Mouse (Mus musculus): ENCODE data around the gene Actl6a. TPM values are rescaled to one million over a fixed set of nuclear protein-coding genes. Genes with fewer than 3 reads are reported as not detected.

Actl6a gene
- polyA plus RNA-seq, 1 experiment from 2014 or later: 126 TPM

DNA sequence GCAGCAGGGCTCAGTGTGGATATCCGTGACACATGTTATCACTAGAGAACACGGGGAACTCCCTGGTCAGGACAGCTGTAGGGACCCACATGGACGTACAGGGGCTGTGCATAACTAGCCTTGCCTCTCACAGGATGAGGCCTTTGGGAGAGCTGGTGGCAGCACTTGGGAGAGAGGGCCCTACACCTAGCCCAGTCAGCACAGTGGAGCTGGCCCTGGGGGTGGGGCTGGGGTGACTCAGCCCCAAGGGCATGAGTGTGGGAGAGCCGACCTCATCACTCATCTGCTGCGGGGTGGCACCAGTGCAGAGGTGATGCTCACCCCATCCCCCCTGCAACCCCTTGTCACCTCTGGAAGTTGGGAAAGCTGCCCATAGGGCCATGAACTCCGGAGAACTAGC, 29.7 kb upstream of the Actl6a start:
- WGBS: 94% methylated on average over 6 of the region's 6 CpGs

DNA sequence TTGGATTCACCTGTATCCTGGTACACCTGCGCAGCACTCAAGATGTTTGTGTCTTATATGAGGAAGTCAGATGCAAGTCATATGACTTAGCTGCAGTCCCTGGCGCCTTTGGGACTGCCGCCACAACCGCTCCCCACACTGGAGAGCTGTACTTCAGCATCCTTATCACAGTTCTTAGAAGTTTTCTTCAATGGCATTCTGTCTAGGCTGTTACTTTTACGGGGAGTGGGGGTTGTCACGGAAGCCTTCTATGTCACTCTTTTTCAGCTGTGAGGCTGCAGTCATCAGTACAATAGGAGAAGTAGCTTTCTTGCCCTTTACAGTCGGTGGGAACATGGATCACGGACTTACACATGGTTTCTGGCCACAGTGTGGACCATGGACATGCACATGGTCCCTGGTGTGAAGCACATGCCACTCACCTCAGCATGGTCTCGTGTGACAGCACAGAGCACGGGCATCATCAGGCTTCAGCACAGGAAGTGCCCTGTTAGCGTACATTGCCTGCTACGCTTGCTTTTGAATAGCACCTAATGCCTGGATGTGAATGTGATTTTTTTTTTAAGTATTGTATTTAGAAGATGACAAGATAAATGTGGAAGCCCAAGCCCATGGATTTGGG, 23.1 kb upstream of the Actl6a start:
- no peak overlapping the region for H3K9ac ChIP-seq (replicated peaks)
- no peaks in the 10 kb centered on the region for H3K9me3 ChIP-seq
- no peak overlapping the region for H3K4me3 ChIP-seq
- no peak for ATAC-seq (replicated peaks)
- no peaks in the 10 kb centered on the region for H3K4me1 ChIP-seq
- WGBS: 86% methylated on average over 11 of the region's 12 CpGs
- no peaks in the 10 kb centered on the region for H3K27me3 ChIP-seq
- H3K4me2 ChIP-seq (replicated peaks): no peak overlapping the region
- no peaks in the 10 kb centered on the region for H3K36me3 ChIP-seq
- no peak overlapping the region for H3K27ac ChIP-seq (replicated peaks)

More for the DNA sequence above, 29.7 kb upstream of the Actl6a start:
- Histone ChIP-seq H3K9me3 (no peaks in the 10 kb centered on the region), H3K4me1 (no peaks in the 10 kb centered on the region), H3K4me2 (replicated peaks) (no peak overlapping the region), H3K36me3 (no peaks in the 10 kb centered on the region), H3K9ac (replicated peaks) (no peak overlapping the region), H3K27me3 (no peaks in the 10 kb centered on the region), H3K4me3 (no peak overlapping the region), H3K27ac (replicated peaks) (no peak overlapping the region)
- ATAC-seq (replicated peaks): no peak

DNA sequence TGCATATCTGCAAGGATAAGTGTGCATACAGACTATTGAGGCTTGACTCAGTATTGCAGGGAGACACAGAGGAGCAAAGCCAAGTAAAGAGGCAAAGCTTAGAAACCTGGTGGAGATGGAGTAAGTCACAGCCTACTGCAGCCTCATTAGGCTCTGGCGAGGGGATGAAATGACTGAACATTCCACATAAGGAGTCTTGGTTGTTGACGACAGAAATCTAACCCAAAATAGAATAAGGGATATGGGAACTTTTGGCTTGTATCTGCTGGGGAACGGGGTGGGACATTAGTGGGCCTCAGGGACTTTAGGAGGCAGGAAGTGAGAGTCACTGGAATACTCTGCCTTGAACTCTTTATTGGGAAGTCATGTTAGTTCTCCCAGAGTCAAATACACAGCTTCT, 21.5 kb upstream of the Actl6a start:
- no peaks in the 10 kb centered on the region for H3K4me1 ChIP-seq
- no peak overlapping the region for H3K9ac ChIP-seq (replicated peaks)
- WGBS: 81% methylated on average over 3 of the region's 3 CpGs
- no peak for ATAC-seq (replicated peaks)
- no peaks in the 10 kb centered on the region for H3K9me3 ChIP-seq
- no peak overlapping the region for H3K4me2 ChIP-seq (replicated peaks)
- no peak overlapping the region for H3K27ac ChIP-seq (replicated peaks)
- H3K27me3 ChIP-seq: no peaks in the 10 kb centered on the region
- H3K4me3 ChIP-seq: no peak overlapping the region
- no peaks in the 10 kb centered on the region for H3K36me3 ChIP-seq

DNA sequence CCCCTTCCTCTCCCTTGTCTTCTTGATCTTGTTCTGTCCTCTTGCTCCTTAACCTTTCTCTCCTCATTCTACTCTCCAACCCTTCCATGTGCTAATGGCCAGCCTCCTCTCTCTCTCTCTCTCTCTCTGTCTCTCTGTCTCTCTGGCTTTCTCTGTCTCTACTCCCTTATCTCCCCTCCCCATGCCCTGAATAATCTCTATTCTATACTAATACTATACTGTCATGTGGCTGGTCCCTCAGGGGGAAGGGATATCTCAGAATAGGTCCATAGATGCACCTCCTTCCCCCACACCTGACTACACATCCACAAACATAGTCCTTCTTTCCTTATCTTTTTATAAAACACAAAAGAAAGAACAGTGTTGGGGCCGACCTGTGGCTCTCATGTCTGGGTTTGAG, 19.6 kb upstream of the Actl6a start:
- no peak overlapping the region for H3K27ac ChIP-seq (replicated peaks)
- H3K27me3 ChIP-seq: no peaks in the 10 kb centered on the region
- no peaks in the 10 kb centered on the region for H3K4me1 ChIP-seq
- H3K9me3 ChIP-seq: no peaks in the 10 kb centered on the region
- no peak overlapping the region for H3K4me2 ChIP-seq (replicated peaks)
- no peak overlapping the region for H3K4me3 ChIP-seq
- H3K9ac ChIP-seq (replicated peaks): no peak overlapping the region
- H3K36me3 ChIP-seq: no peaks in the 10 kb centered on the region
- no peak for ATAC-seq (replicated peaks)
- 71% methylated on average over 1 of the region's 1 CpGs for WGBS

DNA sequence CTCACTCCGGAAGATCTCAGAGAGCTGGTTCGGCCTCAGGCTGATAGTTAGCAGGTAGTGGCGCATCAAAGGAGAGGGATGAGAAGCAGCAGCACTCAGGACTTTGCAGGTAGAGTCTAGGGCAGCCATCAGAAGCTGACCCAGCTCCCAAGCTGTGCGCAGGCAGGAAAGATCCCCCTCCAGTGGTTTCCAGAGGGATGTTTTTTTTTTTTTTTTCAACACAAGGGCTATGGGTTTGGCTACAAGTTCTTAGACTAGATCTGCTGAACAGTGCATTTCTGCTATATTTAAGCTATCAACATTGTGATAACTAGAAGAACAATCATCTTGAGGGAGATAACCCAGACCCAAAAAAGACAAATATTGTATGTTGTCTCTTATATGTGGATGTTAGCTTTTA, 18.9 kb upstream of the Actl6a start:
- ATAC-seq (replicated peaks): no peak
- WGBS: 74% methylated on average over 4 of the region's 4 CpGs

DNA sequence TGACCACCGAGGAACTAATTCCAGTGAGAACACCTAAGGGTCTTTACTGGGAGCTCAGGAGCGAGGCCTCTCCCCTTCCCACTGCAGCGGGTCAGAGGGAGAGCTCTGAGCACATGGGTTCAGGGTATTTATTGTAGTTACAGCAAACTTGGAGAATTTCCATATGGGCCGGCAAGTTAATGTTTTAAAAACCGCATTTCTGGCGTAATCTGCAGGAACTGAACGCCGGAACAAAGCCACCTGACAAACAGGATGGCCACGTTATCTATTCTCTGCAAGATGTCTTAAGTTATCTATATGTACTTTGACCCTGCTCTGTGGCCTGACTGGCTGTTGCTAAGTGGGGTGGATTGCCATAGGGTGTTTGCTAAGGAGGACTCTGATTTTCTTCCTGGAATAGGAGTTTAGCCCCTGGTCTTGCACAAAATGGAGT, 16.5 kb upstream of the Actl6a start:
- Histone ChIP-seq H3K36me3 (no peaks in the 10 kb centered on the region), H3K9me3 (no peaks in the 10 kb centered on the region), H3K27ac (replicated peaks) (no peak overlapping the region), H3K9ac (replicated peaks) (no peak overlapping the region), H3K4me2 (replicated peaks) (no peak overlapping the region), H3K4me3 (no peak overlapping the region), H3K4me1 (no peaks in the 10 kb centered on the region), H3K27me3 (no peaks in the 10 kb centered on the region)
- 87% methylated on average over 9 of the region's 9 CpGs for WGBS
- ATAC-seq (replicated peaks): no peak

More for the DNA sequence above, 18.9 kb upstream of the Actl6a start:
- Histone ChIP-seq H3K9ac (replicated peaks) (no peak overlapping the region), H3K4me3 (no peak overlapping the region), H3K27ac (replicated peaks) (no peak overlapping the region), H3K9me3 (no peaks in the 10 kb centered on the region), H3K27me3 (no peaks in the 10 kb centered on the region), H3K4me1 (no peaks in the 10 kb centered on the region), H3K4me2 (replicated peaks) (no peak overlapping the region), H3K36me3 (no peaks in the 10 kb centered on the region)

DNA sequence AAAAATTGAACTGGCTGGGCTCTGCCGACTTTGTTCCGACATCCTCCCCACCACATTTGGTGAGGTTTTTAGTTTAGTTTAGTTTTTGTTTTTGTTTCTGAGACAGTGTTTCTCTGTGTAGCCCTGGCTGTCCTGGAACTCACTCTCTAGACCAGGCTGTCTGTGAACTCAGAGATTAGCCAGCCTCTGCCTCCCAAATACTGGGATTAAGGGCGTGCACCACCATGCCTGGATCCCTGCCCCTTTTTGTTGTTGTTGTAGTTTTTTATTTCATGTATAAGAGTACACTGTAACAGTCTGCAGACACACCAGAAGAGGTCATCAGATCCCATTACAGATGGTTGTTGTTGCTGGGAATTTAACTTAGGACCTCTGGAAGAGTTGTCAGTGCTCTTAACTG, 16.1 kb upstream of the Actl6a start:
- no peak overlapping the region for H3K4me3 ChIP-seq
- no peaks in the 10 kb centered on the region for H3K9me3 ChIP-seq
- WGBS: 91% methylated on average over 3 of the region's 3 CpGs
- H3K27ac ChIP-seq (replicated peaks): no peak overlapping the region
- no peak overlapping the region for H3K4me2 ChIP-seq (replicated peaks)
- H3K36me3 ChIP-seq: no peaks in the 10 kb centered on the region
- ATAC-seq (replicated peaks): no peak
- H3K9ac ChIP-seq (replicated peaks): no peak overlapping the region
- H3K4me1 ChIP-seq: no peaks in the 10 kb centered on the region
- no peaks in the 10 kb centered on the region for H3K27me3 ChIP-seq

DNA sequence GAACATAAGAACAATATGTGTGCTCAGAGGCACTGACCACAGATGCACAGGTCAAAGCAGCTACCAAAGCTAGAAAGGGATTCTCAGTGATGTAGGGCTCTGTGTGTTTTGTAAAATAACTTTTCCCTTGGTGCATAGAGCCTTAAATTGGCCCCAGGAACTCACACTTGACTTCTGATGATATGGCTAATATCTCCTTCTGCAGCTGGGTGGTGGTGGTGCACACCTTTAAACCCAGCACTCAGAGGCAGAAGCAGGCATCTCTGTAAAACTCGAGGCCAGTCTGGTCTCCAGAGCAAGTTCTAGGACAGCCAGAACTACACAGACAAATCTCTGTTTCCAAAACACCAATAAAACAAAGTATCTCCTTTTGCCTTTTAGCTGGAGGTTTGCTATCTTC, 15.2 kb upstream of the Actl6a start:
- Histone ChIP-seq H3K4me3 (no peak overlapping the region), H3K4me2 (replicated peaks) (no peak overlapping the region), H3K36me3 (no peaks in the 10 kb centered on the region), H3K9ac (replicated peaks) (no peak overlapping the region), H3K27ac (replicated peaks) (no peak overlapping the region), H3K4me1 (no peaks in the 10 kb centered on the region), H3K27me3 (no peaks in the 10 kb centered on the region), H3K9me3 (no peaks in the 10 kb centered on the region)
- ATAC-seq (replicated peaks): no peak
- 59% methylated on average over 1 of the region's 1 CpGs for WGBS

DNA sequence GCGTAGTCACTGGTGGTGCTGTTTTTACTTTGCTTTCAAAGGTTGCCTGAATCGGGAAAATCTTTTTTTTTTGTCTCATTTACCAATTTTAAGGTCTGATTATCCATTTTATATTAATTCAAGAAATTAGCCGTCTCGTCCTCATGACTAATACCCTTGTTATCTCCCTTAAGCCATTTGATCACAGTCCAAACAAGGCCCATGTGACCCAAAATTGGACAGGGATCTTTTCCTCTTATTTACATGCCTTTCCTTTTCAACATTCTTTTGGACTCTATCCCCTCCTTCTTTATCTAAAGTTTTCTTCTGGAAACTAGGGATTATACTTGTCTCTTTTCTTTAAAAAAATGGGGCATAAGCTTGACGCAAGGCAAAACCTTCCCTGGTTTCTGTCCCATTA, 14.3 kb upstream of the Actl6a start:
- WGBS: 71% methylated on average over 5 of the region's 5 CpGs
- H3K36me3 ChIP-seq: no peaks in the 10 kb centered on the region
- no peak overlapping the region for H3K4me3 ChIP-seq
- no peak overlapping the region for H3K27ac ChIP-seq (replicated peaks)
- no peaks in the 10 kb centered on the region for H3K4me1 ChIP-seq
- H3K9me3 ChIP-seq: no peaks in the 10 kb centered on the region
- H3K27me3 ChIP-seq: no peaks in the 10 kb centered on the region
- no peak for ATAC-seq (replicated peaks)
- H3K4me2 ChIP-seq (replicated peaks): no peak overlapping the region
- H3K9ac ChIP-seq (replicated peaks): no peak overlapping the region

DNA sequence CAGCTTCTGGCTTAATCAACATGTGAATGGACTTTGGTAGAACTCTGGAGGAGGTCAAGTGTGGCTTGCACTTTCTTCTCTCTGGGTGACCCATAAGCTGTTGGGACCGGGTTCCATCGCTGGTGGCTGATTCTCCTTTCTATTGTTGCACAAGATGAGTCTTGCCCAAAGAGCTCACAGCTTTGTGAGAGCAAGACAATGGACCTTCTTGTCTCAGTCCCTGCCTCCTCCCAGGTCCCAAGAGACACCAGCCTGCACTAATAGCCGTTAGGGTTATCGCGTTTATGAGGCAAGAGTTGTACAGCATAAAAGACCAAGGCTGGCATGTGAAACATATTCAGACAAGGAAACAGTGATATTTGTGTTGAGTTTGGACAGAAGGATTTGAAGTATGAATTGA, 11.9 kb upstream of the Actl6a start:
- Histone ChIP-seq H3K27ac (replicated peaks) (no peak overlapping the region), H3K36me3 (no peaks in the 10 kb centered on the region), H3K9ac (replicated peaks) (no peak overlapping the region), H3K9me3 (no peaks in the 10 kb centered on the region), H3K27me3 (no peaks in the 10 kb centered on the region), H3K4me3 (no peak overlapping the region), H3K4me2 (replicated peaks) (no peak overlapping the region), H3K4me1 (no peaks in the 10 kb centered on the region)
- WGBS: 55% methylated on average over 5 of the region's 5 CpGs
- no peak for ATAC-seq (replicated peaks)

DNA sequence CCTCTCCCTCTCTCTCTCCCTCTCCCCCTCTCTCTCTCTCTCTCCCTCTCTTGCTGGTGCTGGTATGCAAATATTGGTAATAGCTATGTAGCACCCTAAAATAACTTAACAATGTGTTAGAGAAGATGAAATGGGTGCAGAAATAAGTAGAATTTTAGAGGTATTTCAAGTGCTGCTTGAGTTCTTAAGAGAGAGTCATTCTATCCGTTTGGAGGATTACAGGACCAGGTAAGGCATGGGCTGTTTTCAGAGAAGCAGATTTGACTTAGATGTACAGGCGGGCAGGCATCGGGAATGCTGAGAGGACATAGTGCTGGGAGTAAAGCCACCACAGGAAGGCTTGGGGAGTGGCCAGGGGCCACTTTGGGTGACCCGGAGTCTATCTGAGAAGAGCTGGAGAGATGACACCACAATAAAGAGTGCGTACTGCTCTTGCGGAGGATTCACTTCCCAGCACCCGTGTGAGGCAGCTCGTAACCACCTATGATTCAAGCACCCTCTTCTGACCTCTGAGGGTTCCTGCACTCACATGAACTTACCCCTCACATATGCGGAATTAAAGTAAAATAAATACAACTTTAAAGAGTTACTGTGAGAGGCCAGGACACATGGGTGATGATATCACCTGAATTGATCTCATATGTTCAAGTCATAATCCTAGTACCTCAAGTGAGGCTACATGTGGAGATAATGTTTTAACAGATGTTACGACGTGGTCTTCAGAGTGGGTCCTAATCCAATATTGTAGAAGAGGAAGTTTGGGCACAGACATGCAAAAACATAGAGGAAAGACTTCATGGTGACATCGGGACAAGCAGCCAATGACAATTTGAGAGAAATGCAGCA, 11.1 kb upstream of the Actl6a start:
- H3K27ac ChIP-seq (replicated peaks): no peak overlapping the region
- H3K4me1 ChIP-seq: no peaks in the 10 kb centered on the region
- ATAC-seq (replicated peaks): no peak
- no peak overlapping the region for H3K4me2 ChIP-seq (replicated peaks)
- no peaks in the 10 kb centered on the region for H3K9me3 ChIP-seq
- 85% methylated on average over 12 of the region's 12 CpGs for WGBS
- no peaks in the 10 kb centered on the region for H3K27me3 ChIP-seq
- no peaks in the 10 kb centered on the region for H3K36me3 ChIP-seq
- no peak overlapping the region for H3K4me3 ChIP-seq
- no peak overlapping the region for H3K9ac ChIP-seq (replicated peaks)

DNA sequence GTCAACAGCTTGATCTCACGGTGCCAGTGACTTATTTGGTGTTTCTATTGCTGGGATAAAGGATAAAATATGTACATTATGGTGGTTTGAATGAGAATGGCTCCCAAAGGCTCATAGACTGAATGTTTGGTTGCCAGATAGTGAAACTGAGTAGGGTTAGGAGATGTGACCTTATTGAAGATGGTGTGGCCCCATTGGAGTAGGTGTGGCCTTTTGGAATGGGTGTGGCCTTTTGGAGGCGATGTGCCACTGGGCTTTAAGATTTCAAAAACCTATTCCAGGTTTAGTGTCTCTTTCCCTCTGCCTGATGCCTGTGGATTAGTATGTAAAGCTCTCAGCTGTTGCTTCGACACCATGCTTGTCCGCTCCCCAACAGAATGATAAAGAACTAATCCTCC, 10.5 kb upstream of the Actl6a start:
- H3K9ac ChIP-seq (replicated peaks): no peak overlapping the region
- ATAC-seq (replicated peaks): no peak
- no peaks in the 10 kb centered on the region for H3K27me3 ChIP-seq
- H3K4me1 ChIP-seq: no peaks in the 10 kb centered on the region
- no peak overlapping the region for H3K27ac ChIP-seq (replicated peaks)
- no peak overlapping the region for H3K4me3 ChIP-seq
- WGBS: 88% methylated on average over 4 of the region's 4 CpGs
- H3K4me2 ChIP-seq (replicated peaks): no peak overlapping the region
- no peaks in the 10 kb centered on the region for H3K9me3 ChIP-seq
- no peaks in the 10 kb centered on the region for H3K36me3 ChIP-seq
